Mouse (Mus musculus): ENCODE results near the gene Ccdc8. TPM values are rescaled to one million over a fixed set of nuclear protein-coding genes. Genes with fewer than 3 reads are reported as not detected.

Ccdc8 gene
- polyA plus RNA-seq, 1 experiment from 2014 or later: 29.4 TPM

- peak overlapping the region; percentile 75 for H3K27ac ChIP-seq (ENCODE audit: poor library complexity, severe bottlenecking)
- no peaks in the 10 kb centered on the region for H3K27me3 ChIP-seq (replicated peaks)
- 76% methylated on average over 2 of the region's 2 CpGs for WGBS
- H3K9ac ChIP-seq: no peak overlapping the region
- H3K9me3 ChIP-seq (replicated peaks): no peaks in the 10 kb centered on the region
- no peak overlapping the region for H3K4me2 ChIP-seq
- no peak overlapping the region for H3K4me3 ChIP-seq
- no peak for ATAC-seq (ENCODE audit: insufficient number of reproducible peaks, low FRiP score)
- H3K4me1 ChIP-seq (replicated peaks): peaks cover 30% of the 10 kb centered on the region
- peaks cover 90% of the 10 kb centered on the region for H3K36me3 ChIP-seq
Observed at GRCm38 (mm10) chr7:17017921-17018320, 25.4 kb downstream of the Ccdc8 start.

GRCm38 (mm10) chr7:17019426-17020166, 27.1 kb downstream of the Ccdc8 start:
- Histone ChIP-seq H3K4me3 (no peak overlapping the region), H3K9ac (no peak overlapping the region), H3K4me1 (replicated peaks) (peaks cover 46% of the 10 kb centered on the region), H3K4me2 (no peak overlapping the region), H3K36me3 (peaks cover 75% of the 10 kb centered on the region), H3K27me3 (replicated peaks) (no peaks in the 10 kb centered on the region), H3K27ac (ENCODE audit: poor library complexity, severe bottlenecking) (no peak overlapping the region), H3K9me3 (replicated peaks) (no peaks in the 10 kb centered on the region)
- 84% methylated on average over 7 of the region's 7 CpGs for WGBS
- ATAC-seq (ENCODE audit: insufficient number of reproducible peaks, low FRiP score): no peak

GRCm38 (mm10) chr7:17022176-17022575, 29.7 kb downstream of the Ccdc8 start:
- Histone ChIP-seq H3K4me3 (no peak overlapping the region), H3K9ac (no peak overlapping the region), H3K36me3 (peaks cover 49% of the 10 kb centered on the region), H3K9me3 (replicated peaks) (no peaks in the 10 kb centered on the region), H3K27ac (ENCODE audit: poor library complexity, severe bottlenecking) (no peak overlapping the region), H3K4me1 (replicated peaks) (peaks cover 59% of the 10 kb centered on the region), H3K27me3 (replicated peaks) (no peaks in the 10 kb centered on the region), H3K4me2 (no peak overlapping the region)
- no peak for ATAC-seq (ENCODE audit: insufficient number of reproducible peaks, low FRiP score)
- WGBS: 99% methylated on average over 15 of the region's 15 CpGs

- peak overlapping the region; percentile 76 for H3K27ac ChIP-seq (ENCODE audit: poor library complexity, severe bottlenecking)
Observed at GRCm38 (mm10) chr7:17023701-17024100, 31.2 kb downstream of the Ccdc8 start.

GRCm38 (mm10) chr7:17024141-17024540, 31.6 kb downstream of the Ccdc8 start:
- peak overlapping the region; percentile 22 for H3K4me2 ChIP-seq

More at GRCm38 (mm10) chr7:17023701-17024100, 31.2 kb downstream of the Ccdc8 start:
- Histone ChIP-seq H3K4me3 (no peak overlapping the region), H3K36me3 (peaks cover 40% of the 10 kb centered on the region), H3K4me2 (peak overlapping the region; percentile 22), H3K9me3 (replicated peaks) (no peaks in the 10 kb centered on the region), H3K9ac (peak overlapping the region; percentile 93), H3K27me3 (replicated peaks) (no peaks in the 10 kb centered on the region), H3K4me1 (replicated peaks) (peaks cover 49% of the 10 kb centered on the region)
- WGBS: 30% methylated on average over 4 of the region's 4 CpGs
- ATAC-seq (ENCODE audit: insufficient number of reproducible peaks, low FRiP score): no peak

GRCm38 (mm10) chr7:17024814-17025504, 32.5 kb downstream of the Ccdc8 start:
- 75% methylated on average over 10 of the region's 10 CpGs for WGBS
- H3K36me3 ChIP-seq: peaks cover 29% of the 10 kb centered on the region
- H3K9me3 ChIP-seq (replicated peaks): no peaks in the 10 kb centered on the region
- no peak overlapping the region for H3K4me3 ChIP-seq
- H3K27me3 ChIP-seq (replicated peaks): no peaks in the 10 kb centered on the region
- H3K4me1 ChIP-seq (replicated peaks): peaks cover 49% of the 10 kb centered on the region
- 0 out of 2 replicates have a peak overlapping the region, but pooled peaks have one; percentile 76 for H3K27ac ChIP-seq (ENCODE audit: poor library complexity, severe bottlenecking)
- peak overlapping the region; percentile 93 for H3K9ac ChIP-seq
- H3K4me2 ChIP-seq: peak overlapping the region; percentile 86
- no peak for ATAC-seq (ENCODE audit: insufficient number of reproducible peaks, low FRiP score)

More at GRCm38 (mm10) chr7:17024141-17024540, 31.6 kb downstream of the Ccdc8 start:
- Histone ChIP-seq H3K27me3 (replicated peaks) (no peaks in the 10 kb centered on the region), H3K9ac (peak overlapping the region; percentile 93), H3K4me3 (no peak overlapping the region), H3K4me1 (replicated peaks) (peaks cover 49% of the 10 kb centered on the region), H3K27ac (ENCODE audit: poor library complexity, severe bottlenecking) (peak overlapping the region; percentile 76), H3K9me3 (replicated peaks) (no peaks in the 10 kb centered on the region), H3K36me3 (peaks cover 38% of the 10 kb centered on the region)
- no peak for ATAC-seq (ENCODE audit: insufficient number of reproducible peaks, low FRiP score)
- 76% methylated on average over 6 of the region's 6 CpGs for WGBS

GRCm38 (mm10) chr7:17025505-17025894, 33.0 kb downstream of the Ccdc8 start:
- peak overlapping the region; percentile 86 for H3K4me2 ChIP-seq
- no peak for ATAC-seq (ENCODE audit: insufficient number of reproducible peaks, low FRiP score)
- no peaks in the 10 kb centered on the region for H3K9me3 ChIP-seq (replicated peaks)
- H3K4me1 ChIP-seq (replicated peaks): peaks cover 49% of the 10 kb centered on the region
- H3K4me3 ChIP-seq: no peak overlapping the region
- H3K27ac ChIP-seq (ENCODE audit: poor library complexity, severe bottlenecking): 0 out of 2 replicates have a peak overlapping the region, but pooled peaks have one; percentile 22
- H3K36me3 ChIP-seq: peaks cover 26% of the 10 kb centered on the region
- no peaks in the 10 kb centered on the region for H3K27me3 ChIP-seq (replicated peaks)
- peak overlapping the region; percentile 93 for H3K9ac ChIP-seq
- WGBS: 60% methylated on average over 4 of the region's 4 CpGs

- H3K4me1 ChIP-seq (replicated peaks): peaks cover 49% of the 10 kb centered on the region
- WGBS: 49% methylated on average over 9 of the region's 9 CpGs
Observed at GRCm38 (mm10) chr7:17025896-17026622, 33.6 kb downstream of the Ccdc8 start.

GRCm38 (mm10) chr7:17026710-17027587, 34.4 kb downstream of the Ccdc8 start:
- H3K4me1 ChIP-seq (replicated peaks): peaks cover 49% of the 10 kb centered on the region
- H3K4me3 ChIP-seq: peak overlapping the region; percentile 94
- ATAC-seq (ENCODE audit: insufficient number of reproducible peaks, low FRiP score): peak; percentile 56; the same call in 1 of the 2 replicates
- peaks cover 21% of the 10 kb centered on the region for H3K36me3 ChIP-seq
- H3K9ac ChIP-seq: peak overlapping the region; percentile 93
- H3K4me2 ChIP-seq: peak overlapping the region; percentile 86
- no peaks in the 10 kb centered on the region for H3K27me3 ChIP-seq (replicated peaks)
- 3% methylated on average over 24 of the region's 24 CpGs for WGBS
- no peaks in the 10 kb centered on the region for H3K9me3 ChIP-seq (replicated peaks)
- H3K27ac ChIP-seq (ENCODE audit: poor library complexity, severe bottlenecking): peak overlapping the region; percentile 83

More at GRCm38 (mm10) chr7:17025896-17026622, 33.6 kb downstream of the Ccdc8 start:
- H3K27me3 ChIP-seq (replicated peaks): no peaks in the 10 kb centered on the region
- H3K9me3 ChIP-seq (replicated peaks): no peaks in the 10 kb centered on the region
- peak overlapping the region; percentile 93; the same call in 1 of the 2 replicates for H3K9ac ChIP-seq
- no peak for ATAC-seq (ENCODE audit: insufficient number of reproducible peaks, low FRiP score)
- H3K36me3 ChIP-seq: peaks cover 22% of the 10 kb centered on the region
- H3K4me3 ChIP-seq: peak overlapping the region; percentile 94
- no peak overlapping the region for H3K27ac ChIP-seq (ENCODE audit: poor library complexity, severe bottlenecking)
- peak overlapping the region; percentile 86 for H3K4me2 ChIP-seq

Measured in heart, embryonic 12.5 days (tissue).